Mouse (Mus musculus) liver, adult 2 months (tissue): ENCODE data around the gene Wdr90.
A peak's percentile ranks its signal among the peaks of the same experiment; 100 is the strongest.

Source experiments
- CTCF ChIP-seq: fragments of 200-500 bp; IDR thresholded peaks from 2 replicates; pipeline ENCODE4 v1.5.1; 2011; ENCODE audit warnings: low read depth, low read length, control low read depth
- POLR2A ChIP-seq: fragments of 200-500 bp; IDR thresholded peaks from 2 replicates; pipeline ENCODE4 v1.6.1; 2011; ENCODE audit warnings: low read length, control low read depth; ENCODE audit not compliant: insufficient read depth; ENCODE audit errors: extremely low read depth

DNA sequence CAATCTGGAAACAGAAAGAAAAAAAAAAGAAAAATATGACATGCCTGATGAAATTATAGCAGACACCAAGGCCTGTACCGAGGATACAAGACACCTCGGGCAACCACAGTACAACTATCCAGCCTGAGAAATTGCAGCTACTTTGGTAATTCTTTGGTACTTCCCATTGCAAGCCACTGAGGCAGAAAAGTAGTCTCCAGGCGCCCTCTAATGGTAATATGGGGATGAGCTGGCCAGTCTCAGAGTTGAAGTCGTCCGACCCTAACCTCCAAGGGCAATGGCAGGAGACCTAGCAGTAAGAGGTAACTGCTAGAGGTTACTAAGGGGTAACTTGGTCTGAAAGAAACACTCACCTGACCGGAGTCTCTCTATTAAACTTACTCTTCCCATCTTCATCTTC is 60.3 kb downstream of the Wdr90 start:
- TF ChIP-seq POLR2A (no peak), CTCF (peak; percentile 70)
